Mouse (Mus musculus): ENCODE data around the gene Dnajc13.

DNA sequence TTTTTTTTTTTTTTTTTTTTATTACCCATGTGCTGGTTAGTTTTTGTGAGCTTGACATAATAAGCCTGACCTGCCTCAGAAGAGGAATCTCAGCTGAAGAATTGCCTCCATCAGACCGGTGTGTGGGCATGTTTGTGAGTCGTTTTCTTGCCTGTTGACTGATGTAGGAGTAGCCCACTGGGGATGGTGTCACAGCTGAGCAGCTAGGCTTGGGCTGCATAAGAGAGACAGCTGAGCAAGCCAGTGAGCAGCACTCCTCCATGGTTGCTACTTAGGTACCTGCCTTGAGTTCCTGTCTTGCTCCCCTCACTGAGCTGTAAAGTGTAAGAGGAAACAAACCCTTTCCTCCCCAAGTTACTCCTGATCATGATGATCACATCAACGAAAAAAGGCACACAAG, 7.2 kb upstream of the Dnajc13 start:
- TF ChIP-seq CTCF (IDR thresholded peaks at IDR 0.05; ENCODE audit: low read depth), result no peak
- TF ChIP-seq EP300 (IDR thresholded peaks at IDR 0.05; ENCODE audit: low read depth), result no peak
